Mouse (Mus musculus) G1E (cell line): ENCODE measurements around the gene Tada1. TPM values are rescaled to one million over a fixed set of nuclear protein-coding genes. Genes with fewer than 3 reads are reported as not detected.

Experiments
- ATAC-seq: 2 replicates; pipeline ENCODE4 v1.8.0; 2016; ENCODE audit warnings: mild to moderate bottlenecking; ENCODE audit not compliant: insufficient number of reproducible peaks, poor library complexity, low FRiP score, severe bottlenecking; ENCODE audit errors: extremely low read depth
- DNase-seq: peaks from one replicate; pipeline ENCODE4 v3.0.0; 2012; ENCODE audit warnings: low spot score
- H3K27me3 ChIP-seq: 2 replicates; pipeline ENCODE4 v1.6.1; 2012; ENCODE audit warnings: mild to moderate bottlenecking, low read length, inconsistent platforms; ENCODE audit not compliant: insufficient read depth
- H3K36me3 ChIP-seq: replicated peaks from 2 replicates; pipeline ENCODE3; 2012; ENCODE audit warnings: mild to moderate bottlenecking, inconsistent platforms
- H3K4me1 ChIP-seq: 2 replicates; pipeline ENCODE4 v1.6.1; 2012; ENCODE audit warnings: low read depth, low read length, inconsistent platforms, mixed read lengths; ENCODE audit not compliant: insufficient read depth
- H3K4me3 ChIP-seq: 2 replicates; pipeline ENCODE4 v1.5.1; 2012; ENCODE audit warnings: low read depth, mild to moderate bottlenecking, inconsistent platforms, low read length, moderate library complexity, mixed read lengths
- H3K9me3 ChIP-seq: replicated peaks from 2 replicates; pipeline ENCODE4 v1.6.1; 2012; ENCODE audit warnings: inconsistent platforms
- CTCF ChIP-seq: IDR thresholded peaks from 2 replicates; pipeline ENCODE4 v1.5.1; 2012; ENCODE audit warnings: low read depth, low read length, inconsistent platforms, mixed read lengths
- GATA1 ChIP-seq: IDR thresholded peaks from 2 replicates; pipeline ENCODE4 v1.6.1; 2012; ENCODE audit warnings: borderline replicate concordance, low read length, inconsistent platforms, mixed read lengths
- GATA2 ChIP-seq: IDR thresholded peaks from 2 replicates; pipeline ENCODE4 v1.6.1; 2012; ENCODE audit warnings: low read depth, low read length, inconsistent platforms, borderline replicate concordance
- POLR2AphosphoS5 ChIP-seq: IDR thresholded peaks from 2 replicates; pipeline ENCODE4 v1.6.1; 2012; ENCODE audit warnings: low read depth, low read length, inconsistent platforms; ENCODE audit not compliant: insufficient replicate concordance
- TAL1 ChIP-seq: conservative IDR thresholded peaks from 2 replicates; pipeline ENCODE4 v1.6.1; 2012; ENCODE audit warnings: low read depth, low read length, inconsistent platforms, mixed read lengths
- polyA plus RNA-seq: library from polyadenylated mRNA; stranded (reverse); fragments of >175 nt; gene quantifications from 2 replicates; pipeline ENCODE4 v1.2.3, GENCODE M21; 2012
- total RNA-seq, 2 experiments: library from RNA; stranded (forward) in 1 of 2; stranded (reverse) in 1 of 2; fragments of 200-1000 nt in 1 of 2; fragments of >200 nt in 1 of 2; fragmentation: Nextera tagmentation in 1 of 2; gene quantifications; 2 replicates each; pipeline ENCODE4 v1.2.3; 2014 to 2017

Tada1 gene
- total and polyA plus RNA-seq, 3 experiments, result 18.3 to 41.3 (median 27.8) TPM

DNA sequence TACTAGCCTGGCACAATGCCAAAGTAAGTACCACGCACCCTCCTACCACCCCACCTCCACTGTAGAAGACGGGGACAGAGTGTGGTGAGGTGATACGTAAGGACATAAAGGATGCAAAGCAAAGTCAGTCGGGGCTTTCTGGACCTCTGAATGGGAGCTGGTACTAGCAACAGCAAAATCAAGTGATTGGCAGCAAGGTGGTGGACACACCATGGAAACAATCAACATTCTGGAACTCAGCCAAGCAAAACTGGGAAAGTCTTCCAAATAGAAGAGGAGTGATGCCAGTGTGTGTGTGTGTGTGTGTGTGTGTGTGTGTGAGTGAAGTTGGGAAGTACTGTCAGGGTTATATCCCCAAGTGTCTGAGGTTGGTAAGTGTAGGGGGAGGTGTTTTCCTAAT lies 23.1 kb downstream of the Tada1 start:
- TF ChIP-seq GATA1, result no peak
- Histone ChIP-seq H3K4me1 (no peaks in the 10 kb centered on the region), H3K36me3 (no peaks in the 10 kb centered on the region), H3K9me3 (no peaks in the 10 kb centered on the region), H3K4me3 (no peak overlapping the region), H3K27me3 (peaks cover 2% of the 10 kb centered on the region; the same call in 1 of the 2 replicates)
- DNase-seq (no peak), ATAC-seq (no peak; the same call in 1 of the 2 replicates)

DNA sequence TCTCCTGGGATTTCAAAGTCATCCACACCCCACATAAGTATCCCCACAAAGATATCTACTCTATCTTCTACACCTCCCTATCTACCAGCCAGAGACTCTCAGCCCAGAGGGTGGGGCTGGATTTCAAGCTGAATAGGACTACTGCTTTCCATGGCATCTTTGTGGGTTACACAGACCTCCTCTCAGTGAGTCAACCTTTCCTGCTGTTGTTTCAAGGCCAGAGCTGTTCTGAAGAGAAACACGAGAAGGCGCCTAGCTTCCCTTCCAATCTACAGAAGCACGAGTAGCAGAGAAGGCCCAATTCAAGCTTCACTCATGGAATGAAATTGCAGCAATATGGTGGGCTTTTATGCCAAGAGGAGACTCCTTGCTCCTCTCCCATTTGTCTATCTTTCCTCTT lies 24.9 kb downstream of the Tada1 start:
- H3K27me3 ChIP-seq, result peaks cover 2% of the 10 kb centered on the region; the same call in 1 of the 2 replicates
- TF ChIP-seq GATA2 (no peak), GATA1 (no peak), POLR2AphosphoS5 (no peak), TAL1 (no peak), CTCF (no peak)
- ATAC-seq, result no peak
- no peak overlapping the region for H3K4me3 ChIP-seq
- no peaks in the 10 kb centered on the region for H3K36me3 ChIP-seq
- H3K4me1 ChIP-seq, result no peaks in the 10 kb centered on the region
- H3K9me3 ChIP-seq, result no peaks in the 10 kb centered on the region
- DNase-seq, result no peak

DNA sequence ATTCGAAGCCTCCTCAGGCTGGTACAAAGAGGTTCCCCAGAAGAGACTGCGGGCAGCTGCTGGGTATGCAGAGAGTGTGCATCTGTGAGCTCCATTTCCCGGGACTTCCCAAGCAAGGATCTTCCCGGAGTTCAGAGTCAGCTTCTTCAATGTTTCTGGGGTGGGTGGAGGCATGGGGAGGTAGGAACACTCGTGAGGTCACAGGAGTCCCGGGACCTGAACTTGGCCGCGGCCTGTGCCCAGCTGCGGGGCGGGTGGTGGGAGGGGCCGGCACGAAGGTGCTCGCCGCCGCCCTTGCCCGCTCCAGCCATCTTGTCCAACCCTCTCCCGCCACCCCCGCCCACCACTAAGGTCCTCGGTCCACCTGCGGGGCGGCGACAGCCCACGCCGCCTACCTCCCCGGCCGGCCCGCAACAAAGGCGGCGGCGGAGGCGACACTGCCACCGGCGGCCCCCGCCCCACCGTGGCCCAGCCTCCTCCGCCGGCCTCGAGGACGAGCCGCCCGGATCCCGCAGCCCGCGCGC lies 30.3 kb downstream of the Tada1 start:
- Histone ChIP-seq H3K4me3 (no peak overlapping the region; the same call in 1 of the 2 replicates), H3K9me3 (peaks cover 21% of the 10 kb centered on the region), H3K36me3 (no peaks in the 10 kb centered on the region), H3K4me1 (no peaks in the 10 kb centered on the region), H3K27me3 (no peaks in the 10 kb centered on the region)
- DNase-seq, result no peak
- no peak for ATAC-seq
- TF ChIP-seq GATA1, result no peak
- no peak for TF ChIP-seq CTCF

DNA sequence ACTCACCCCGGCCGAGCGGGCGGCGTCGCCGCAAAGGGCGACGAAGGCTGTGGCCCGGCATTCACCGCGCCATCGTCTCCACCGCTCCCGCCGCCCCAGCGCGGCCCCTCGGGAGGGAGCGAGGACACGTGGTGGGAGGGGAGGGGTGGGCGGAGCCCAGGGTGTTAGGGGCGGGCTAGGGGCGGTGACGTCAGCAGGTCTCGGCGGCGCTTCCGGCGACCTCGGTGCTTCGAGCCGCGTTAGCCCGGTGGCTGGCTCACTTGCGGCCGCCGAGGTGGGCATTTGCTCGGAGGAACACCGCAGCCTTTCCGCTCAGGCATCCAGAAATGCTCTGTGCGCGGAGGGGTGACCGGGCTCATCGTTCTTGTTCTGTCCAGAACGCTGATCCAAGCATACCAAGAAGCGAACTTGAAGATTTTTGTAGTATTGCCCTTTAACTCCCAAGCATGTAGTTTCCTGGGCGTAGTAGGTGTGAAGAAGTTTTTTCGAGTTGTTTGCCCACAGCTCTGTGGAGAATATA lies 30.9 kb downstream of the Tada1 start, which contains the start of gene Pogk:
Gene Pogk (minus strand): TSS at position 163 of the 520 bp plus-strand sequence.
- ATAC-seq (no peak), DNase-seq (no peak)
- TF ChIP-seq CTCF (no peak), TAL1 (no peak), GATA2 (no peak), POLR2AphosphoS5 (no peak), GATA1 (no peak)
- peaks cover 21% of the 10 kb centered on the region for H3K9me3 ChIP-seq
- H3K4me3 ChIP-seq, result no peak within 1 kb of the TSS; the same call in 1 of the 2 replicates
- H3K36me3 ChIP-seq, result no peaks in the 10 kb centered on the region
- no peaks in the 10 kb centered on the region for H3K4me1 ChIP-seq
- no peaks in the 10 kb centered on the region for H3K27me3 ChIP-seq

DNA sequence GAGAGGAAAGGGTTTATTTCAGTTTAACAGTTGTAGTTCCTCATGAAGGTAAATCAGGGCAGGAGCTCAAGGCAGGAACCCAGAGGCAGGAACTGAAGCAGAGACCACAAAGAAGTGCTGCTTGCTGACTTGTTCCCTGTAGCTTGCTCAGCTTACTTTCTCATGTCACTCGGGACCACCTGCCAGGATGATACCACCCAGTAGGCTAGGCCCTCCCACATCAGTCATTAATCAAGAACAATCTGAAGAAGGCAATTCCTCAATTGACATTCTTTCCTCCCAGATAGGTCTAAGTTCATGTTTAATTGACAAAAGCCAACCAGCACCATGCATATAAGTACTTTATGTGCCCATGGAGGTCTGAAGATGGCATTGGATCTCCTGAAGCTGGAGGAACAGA lies 32.6 kb downstream of the Tada1 start:
- Histone ChIP-seq H3K36me3 (no peaks in the 10 kb centered on the region), H3K9me3 (peaks cover 21% of the 10 kb centered on the region), H3K27me3 (no peaks in the 10 kb centered on the region), H3K4me1 (no peaks in the 10 kb centered on the region), H3K4me3 (no peak overlapping the region)
- ATAC-seq (no peak), DNase-seq (no peak)
- no peak for TF ChIP-seq GATA2
- TF ChIP-seq POLR2AphosphoS5, result no peak
- no peak for TF ChIP-seq GATA1
- TF ChIP-seq CTCF, result no peak
- no peak for TF ChIP-seq TAL1

DNA sequence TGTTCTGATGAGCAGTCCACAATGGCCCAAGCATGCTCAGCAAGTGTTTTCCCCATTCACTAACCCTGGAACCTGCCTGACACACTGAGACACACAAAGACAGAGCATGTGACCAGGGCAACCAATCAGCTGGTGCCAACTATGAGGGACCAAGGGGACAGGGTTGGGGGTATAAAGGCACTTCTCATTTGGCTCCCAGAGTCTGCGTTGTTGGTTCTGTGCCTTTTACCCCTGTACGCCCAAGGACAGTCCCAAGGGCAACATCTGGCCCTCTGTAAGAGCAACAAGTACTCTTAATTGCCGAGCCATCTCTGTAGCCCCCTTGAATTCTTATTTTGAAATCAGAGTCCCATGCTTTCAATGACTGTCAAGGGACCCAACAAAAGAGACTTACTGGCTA lies 33.4 kb downstream of the Tada1 start:
- H3K36me3 ChIP-seq, result no peaks in the 10 kb centered on the region
- DNase-seq, result no peak
- peaks cover 21% of the 10 kb centered on the region for H3K9me3 ChIP-seq
- no peak for ATAC-seq
- H3K4me3 ChIP-seq, result no peak overlapping the region
- no peaks in the 10 kb centered on the region for H3K27me3 ChIP-seq
- H3K4me1 ChIP-seq, result no peaks in the 10 kb centered on the region
- TF ChIP-seq GATA1 (no peak), POLR2AphosphoS5 (no peak), TAL1 (no peak), CTCF (no peak), GATA2 (no peak)

DNA sequence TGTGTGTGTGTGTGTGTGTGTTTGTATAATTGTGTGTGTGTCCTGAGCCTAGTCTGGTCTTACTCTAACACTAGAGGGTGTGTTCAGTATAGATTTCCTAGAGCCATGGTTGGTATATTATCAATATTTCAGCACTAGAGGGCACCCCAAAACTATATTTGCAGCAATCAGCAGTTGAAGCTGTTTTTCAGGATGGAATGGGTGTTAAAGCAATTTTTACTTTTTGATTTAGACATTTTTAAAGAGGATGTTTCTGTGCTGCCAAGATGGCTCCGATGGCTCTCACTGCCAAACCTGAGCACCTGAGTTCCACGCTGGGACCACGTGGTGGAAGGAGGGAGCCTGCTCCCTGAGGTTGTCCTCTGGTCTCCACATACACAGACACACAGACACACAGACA lies 50.2 kb downstream of the Tada1 start:
- no peak for DNase-seq
- no peak overlapping the region for H3K4me3 ChIP-seq
- H3K4me1 ChIP-seq, result no peaks in the 10 kb centered on the region
- H3K36me3 ChIP-seq, result no peaks in the 10 kb centered on the region
- H3K9me3 ChIP-seq, result no peaks in the 10 kb centered on the region
- no peak for TF ChIP-seq CTCF
- no peak for TF ChIP-seq TAL1
- TF ChIP-seq POLR2AphosphoS5, result no peak
- no peak for TF ChIP-seq GATA2
- H3K27me3 ChIP-seq, result no peaks in the 10 kb centered on the region
- peak; percentile 38; the same call in 1 of the 2 replicates for ATAC-seq
